Mouse (Mus musculus) limb, embryonic 11.5 days (tissue): ENCODE results near the gene Eef1e1. TPM values are rescaled to one million over a fixed set of nuclear protein-coding genes. Genes with fewer than 3 reads are reported as not detected.

Source experiments
- ATAC-seq: fragments of 200-750 bp; cut with Nextera tagmentation; 2 replicates; pipeline ENCODE4 v1.8.0; 2017; ENCODE audit warnings: low read depth; ENCODE audit not compliant: insufficient number of reproducible peaks, low FRiP score, low TSS enrichment
- DNase-seq: peaks from one replicate; pipeline ENCODE4 v3.0.0-alpha.2; 2015; ENCODE audit warnings: low spot score
- H3K27ac ChIP-seq: fragments of 300-500 bp; sonication (generic); replicated peaks from 2 replicates; pipeline ENCODE4 v1.5.1; 2014; ENCODE audit warnings: low read depth, mild to moderate bottlenecking, low read length
- H3K27me3 ChIP-seq: fragments of 300-500 bp; sonication (generic); 2 replicates; pipeline ENCODE4 v1.6.1; 2014; ENCODE audit warnings: mild to moderate bottlenecking, low read length, mixed read lengths; ENCODE audit not compliant: control insufficient read depth, insufficient read depth
- H3K36me3 ChIP-seq: fragments of 300-500 bp; sonication (generic); 2 replicates; pipeline ENCODE4 v1.6.1; 2014; ENCODE audit warnings: mild to moderate bottlenecking, low read length, moderate library complexity, mixed read lengths; ENCODE audit not compliant: control insufficient read depth, insufficient read depth
- H3K4me1 ChIP-seq: fragments of 300-500 bp; sonication (generic); 2 replicates; pipeline ENCODE4 v1.6.1; 2014; ENCODE audit warnings: low read length, mixed read lengths; ENCODE audit not compliant: control insufficient read depth, insufficient read depth
- H3K4me2 ChIP-seq: fragments of 300-500 bp; sonication (generic); 2 replicates; pipeline ENCODE4 v1.6.1; 2014; ENCODE audit warnings: low read depth, mild to moderate bottlenecking, moderate library complexity; ENCODE audit not compliant: severe bottlenecking
- H3K4me3 ChIP-seq: fragments of 300-500 bp; sonication (generic); 2 replicates; pipeline ENCODE4 v1.5.1; 2014; ENCODE audit warnings: low read depth, low read length
- H3K9ac ChIP-seq: fragments of 300-500 bp; sonication (generic); 2 replicates; pipeline ENCODE4 v1.6.1; 2014; ENCODE audit warnings: mild to moderate bottlenecking, low read length
- H3K9me3 ChIP-seq: fragments of 300-500 bp; sonication (generic); 2 replicates; pipeline ENCODE4 v1.6.1; 2016; ENCODE audit warnings: low read length; ENCODE audit not compliant: control insufficient read depth
- WGBS: fragments of 180-500 bp; shearing (Covaris S2); extraction: QIAGEN DNeasy Blood & Tissue Kit; methylation state at CpG from one replicate; pipeline ENCODE4 v1.1.7; 2014; 5-methylcytosine and 5-hydroxymethylcytosine counted together
- polyA plus RNA-seq: library from polyadenylated mRNA; unstranded; fragments of >200 nt; fragmentation: Nextera tagmentation; extraction: Ambion mirVana; gene quantifications from 2 replicates; pipeline ENCODE4 v1.2.1, GENCODE M21; 2014

Gene Eef1e1
- polyA plus RNA-seq, 1 experiment from 2014 or later = 49.6 TPM

- DNase-seq = no peak
- peaks cover 6% of the 10 kb centered on the region; the same call in 1 of the 2 replicates for H3K36me3 ChIP-seq
- no peak overlapping the region for H3K4me3 ChIP-seq
- H3K9ac ChIP-seq = no peak overlapping the region
- ATAC-seq = no peak
- H3K4me1 ChIP-seq = no peaks in the 10 kb centered on the region
- 87% methylated on average over 4 of the region's 4 CpGs for WGBS
- no peak overlapping the region for H3K27ac ChIP-seq
- no peak overlapping the region for H3K4me2 ChIP-seq
- H3K9me3 ChIP-seq = no peaks in the 10 kb centered on the region
- H3K27me3 ChIP-seq = no peaks in the 10 kb centered on the region
Measured at GRCm38 (mm10) chr13:38616887-38617286, 42.0 kb downstream of the Eef1e1 start.

- Histone ChIP-seq H3K4me3 (no peak overlapping the region), H3K9me3 (no peaks in the 10 kb centered on the region), H3K36me3 (peaks cover 6% of the 10 kb centered on the region; the same call in 1 of the 2 replicates), H3K4me2 (no peak overlapping the region), H3K27ac (no peak overlapping the region), H3K4me1 (no peaks in the 10 kb centered on the region), H3K9ac (no peak overlapping the region), H3K27me3 (no peaks in the 10 kb centered on the region)
- DNase-seq = no peak
- no peak for ATAC-seq
- WGBS = 88% methylated on average over 5 of the region's 5 CpGs
Measured at GRCm38 (mm10) chr13:38615656-38616055, 43.2 kb downstream of the Eef1e1 start.

- DNase-seq (no peak), ATAC-seq (no peak)
- Histone ChIP-seq H3K27me3 (no peaks in the 10 kb centered on the region), H3K36me3 (peaks cover 6% of the 10 kb centered on the region; the same call in 1 of the 2 replicates), H3K4me3 (no peak overlapping the region), H3K9ac (no peak overlapping the region), H3K9me3 (no peaks in the 10 kb centered on the region), H3K4me1 (no peaks in the 10 kb centered on the region), H3K27ac (no peak overlapping the region), H3K4me2 (no peak overlapping the region)
- 75% methylated on average over 5 of the region's 5 CpGs for WGBS
Measured at GRCm38 (mm10) chr13:38614298-38614697, 44.6 kb downstream of the Eef1e1 start.

- ATAC-seq = no peak
Measured at GRCm38 (mm10) chr13:38613583-38613982, 45.3 kb downstream of the Eef1e1 start.

GRCm38 (mm10) chr13:38612608-38613007 lies 46.2 kb downstream of the Eef1e1 start:
- Histone ChIP-seq H3K4me1 (no peaks in the 10 kb centered on the region), H3K27me3 (no peaks in the 10 kb centered on the region), H3K4me2 (no peak overlapping the region), H3K36me3 (peaks cover 6% of the 10 kb centered on the region), H3K27ac (no peak overlapping the region), H3K4me3 (no peak overlapping the region), H3K9me3 (no peaks in the 10 kb centered on the region), H3K9ac (no peak overlapping the region)
- ATAC-seq (no peak), DNase-seq (no peak)
- 86% methylated on average over 9 of the region's 9 CpGs for WGBS

More at GRCm38 (mm10) chr13:38613583-38613982, 45.3 kb downstream of the Eef1e1 start:
- no peak overlapping the region for H3K27ac ChIP-seq
- no peaks in the 10 kb centered on the region for H3K4me1 ChIP-seq
- H3K4me3 ChIP-seq = no peak overlapping the region
- H3K4me2 ChIP-seq = no peak overlapping the region
- H3K36me3 ChIP-seq = peaks cover 6% of the 10 kb centered on the region
- no peak overlapping the region for H3K9ac ChIP-seq
- H3K27me3 ChIP-seq = no peaks in the 10 kb centered on the region
- no peak for DNase-seq
- WGBS = 92% methylated on average over 8 of the region's 8 CpGs
- H3K9me3 ChIP-seq = no peaks in the 10 kb centered on the region

- DNase-seq (no peak), ATAC-seq (no peak)
- peaks cover 6% of the 10 kb centered on the region for H3K36me3 ChIP-seq
- no peaks in the 10 kb centered on the region for H3K9me3 ChIP-seq
- no peak overlapping the region for H3K9ac ChIP-seq
- no peak overlapping the region for H3K4me3 ChIP-seq
- no peak overlapping the region for H3K4me2 ChIP-seq
- no peak overlapping the region for H3K27ac ChIP-seq
- WGBS = 94% methylated on average over 4 of the region's 4 CpGs
- H3K27me3 ChIP-seq = no peaks in the 10 kb centered on the region
- H3K4me1 ChIP-seq = no peaks in the 10 kb centered on the region
Measured at GRCm38 (mm10) chr13:38612179-38612578, 46.7 kb downstream of the Eef1e1 start.

- Histone ChIP-seq H3K4me2 (no peak overlapping the region), H3K27me3 (no peaks in the 10 kb centered on the region), H3K27ac (no peak overlapping the region), H3K36me3 (peaks cover 4% of the 10 kb centered on the region), H3K4me3 (no peak overlapping the region), H3K9ac (no peak overlapping the region), H3K9me3 (no peaks in the 10 kb centered on the region), H3K4me1 (no peaks in the 10 kb centered on the region)
- ATAC-seq = no peak
- no peak for DNase-seq
- 90% methylated on average over 6 of the region's 6 CpGs for WGBS
Measured at GRCm38 (mm10) chr13:38610336-38610735, 48.5 kb downstream of the Eef1e1 start.

- Histone ChIP-seq H3K4me3 (no peak overlapping the region), H3K27me3 (no peaks in the 10 kb centered on the region), H3K4me2 (no peak overlapping the region), H3K9me3 (no peaks in the 10 kb centered on the region), H3K4me1 (no peaks in the 10 kb centered on the region), H3K36me3 (no peaks in the 10 kb centered on the region; the same call in 1 of the 2 replicates), H3K9ac (no peak overlapping the region), H3K27ac (no peak overlapping the region)
- no peak for ATAC-seq
- 94% methylated on average over 6 of the region's 6 CpGs for WGBS
- DNase-seq = no peak
Measured at GRCm38 (mm10) chr13:38607130-38607529, 51.7 kb downstream of the Eef1e1 start.

GRCm38 (mm10) chr13:38605353-38605752 lies 53.5 kb downstream of the Eef1e1 start:
- Histone ChIP-seq H3K4me2 (no peak overlapping the region), H3K27ac (no peak overlapping the region), H3K9me3 (no peaks in the 10 kb centered on the region), H3K4me3 (no peak overlapping the region), H3K9ac (no peak overlapping the region), H3K27me3 (no peaks in the 10 kb centered on the region), H3K36me3 (no peaks in the 10 kb centered on the region; the same call in 1 of the 2 replicates), H3K4me1 (no peaks in the 10 kb centered on the region)
- DNase-seq (no peak), ATAC-seq (no peak)
- WGBS = 88% methylated on average over 6 of the region's 6 CpGs
